Mouse (Mus musculus): ENCODE measurements around the gene Otog. TPM values are rescaled to one million over a fixed set of nuclear protein-coding genes. Genes with fewer than 3 reads are reported as not detected.

The Otog gene
- polyA plus RNA-seq, 1 experiment from 2014 or later, result 0.07 TPM

- WGBS, result 65% methylated on average over 18 of the region's 18 CpGs
These were observed 4.8 kb upstream of the Otog start for GRCm38 (mm10) chr7:46235948-46236347.

DNA sequence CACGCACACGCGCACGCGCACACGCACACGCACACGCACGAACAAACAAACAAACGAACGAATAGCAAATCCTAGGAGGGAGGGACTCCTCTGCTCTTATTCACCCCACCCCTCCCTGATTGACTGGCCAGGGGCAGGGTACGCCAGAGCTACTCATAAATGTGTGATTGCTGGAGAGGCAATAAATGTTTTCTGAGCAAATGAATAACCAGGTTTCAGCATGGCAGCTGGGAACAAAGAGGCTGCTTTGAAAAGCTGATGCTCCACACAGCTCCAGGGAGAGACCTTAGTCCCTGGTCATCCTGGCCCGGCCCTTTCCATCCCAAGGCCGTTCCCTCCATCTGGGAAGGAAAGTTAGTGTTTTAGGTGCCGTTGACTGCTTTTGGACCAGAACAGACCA lies 4.4 kb upstream of the Otog start:
- no peaks in the 10 kb centered on the region for H3K9me3 ChIP-seq
- H3K27me3 ChIP-seq (ENCODE audit: poor library complexity, severe bottlenecking), result peaks cover 25% of the 10 kb centered on the region
- WGBS, result 87% methylated on average over 15 of the region's 15 CpGs
- no peaks in the 10 kb centered on the region for H3K36me3 ChIP-seq (replicated peaks)
- DNase-seq (ENCODE audit: extremely low spot score, low spot score), result no peak
- peak overlapping the region; percentile 35; the same call in 1 of the 2 replicates for H3K27ac ChIP-seq
- H3K4me1 ChIP-seq, result peaks cover 41% of the 10 kb centered on the region
- no peak overlapping the region; the same call in 1 of the 2 replicates for H3K4me3 ChIP-seq

More at GRCm38 (mm10) chr7:46235948-46236347, 4.8 kb upstream of the Otog start:
- no peaks in the 10 kb centered on the region for H3K9me3 ChIP-seq
- no peaks in the 10 kb centered on the region for H3K36me3 ChIP-seq (replicated peaks)
- H3K27me3 ChIP-seq (ENCODE audit: poor library complexity, severe bottlenecking), result peaks cover 25% of the 10 kb centered on the region
- no peak overlapping the region; the same call in 1 of the 2 replicates for H3K4me3 ChIP-seq
- peak overlapping the region; percentile 35; the same call in 1 of the 2 replicates for H3K27ac ChIP-seq
- H3K4me1 ChIP-seq, result peaks cover 39% of the 10 kb centered on the region
- DNase-seq (ENCODE audit: extremely low spot score, low spot score), result no peak

GRCm38 (mm10) chr7:46237192-46237591 lies 3.6 kb upstream of the Otog start:
- WGBS, result 82% methylated on average over 7 of the region's 7 CpGs
- DNase-seq (ENCODE audit: extremely low spot score, low spot score), result no peak

DNA sequence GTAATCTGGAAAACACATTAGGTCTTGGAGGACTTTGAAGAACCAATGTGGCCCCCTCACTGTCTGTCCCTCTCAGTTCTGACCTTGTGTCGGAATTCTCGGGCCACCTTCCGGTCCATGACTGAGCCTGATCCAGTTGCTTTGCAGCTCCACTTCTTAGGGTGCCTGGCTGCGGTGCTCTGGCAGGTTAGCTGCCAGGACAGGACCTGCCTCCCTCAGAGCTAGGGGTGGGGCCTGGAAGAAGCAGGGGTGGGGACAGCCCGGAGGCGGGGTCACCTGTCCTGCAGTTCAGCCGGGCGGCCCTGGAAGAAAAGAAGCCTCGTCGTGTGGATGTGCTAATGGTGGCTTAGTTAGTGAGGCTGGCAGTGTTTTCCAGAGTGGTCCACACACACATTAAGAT lies 2.4 kb upstream of the Otog start, which contains the start of gene Ush1c:
Gene Ush1c, minus strand, starts transcription at position 158 of the 400 bp plus-strand sequence.
- no peak for DNase-seq (ENCODE audit: extremely low spot score, low spot score)
- H3K4me1 ChIP-seq, result peaks cover 41% of the 10 kb centered on the region
- H3K9me3 ChIP-seq, result no peaks in the 10 kb centered on the region
- peaks cover 25% of the 10 kb centered on the region for H3K27me3 ChIP-seq (ENCODE audit: poor library complexity, severe bottlenecking)
- no peaks in the 10 kb centered on the region for H3K36me3 ChIP-seq (replicated peaks)
- no peak within 1 kb of the TSS for H3K27ac ChIP-seq
- WGBS, result 20% methylated on average over 10 of the region's 10 CpGs
- no peak within 1 kb of the TSS for H3K4me3 ChIP-seq

More at GRCm38 (mm10) chr7:46237192-46237591, 3.6 kb upstream of the Otog start:
- Histone ChIP-seq H3K27me3 (ENCODE audit: poor library complexity, severe bottlenecking) (peaks cover 25% of the 10 kb centered on the region), H3K9me3 (no peaks in the 10 kb centered on the region), H3K4me3 (no peak overlapping the region), H3K4me1 (peaks cover 41% of the 10 kb centered on the region), H3K36me3 (replicated peaks) (no peaks in the 10 kb centered on the region), H3K27ac (no peak overlapping the region)

GRCm38 (mm10) chr7:46240091-46240490 lies 696 bp upstream of the Otog start:
- Histone ChIP-seq H3K36me3 (replicated peaks) (no peaks in the 10 kb centered on the region), H3K27ac (0 out of 2 replicates have a peak overlapping the region, but pooled peaks have one; percentile 22), H3K9me3 (no peaks in the 10 kb centered on the region), H3K27me3 (ENCODE audit: poor library complexity, severe bottlenecking) (peaks cover 25% of the 10 kb centered on the region), H3K4me3 (no peak overlapping the region), H3K4me1 (peaks cover 41% of the 10 kb centered on the region)
- DNase-seq (ENCODE audit: extremely low spot score, low spot score), result no peak
- WGBS, result 93% methylated on average over 4 of the region's 4 CpGs

GRCm38 (mm10) chr7:46246876-46247275 lies 6.1 kb downstream of the Otog start:
- no peak overlapping the region for H3K27ac ChIP-seq
- no peaks in the 10 kb centered on the region for H3K9me3 ChIP-seq
- no peaks in the 10 kb centered on the region for H3K36me3 ChIP-seq (replicated peaks)
- H3K27me3 ChIP-seq (ENCODE audit: poor library complexity, severe bottlenecking), result no peaks in the 10 kb centered on the region
- no peak for DNase-seq (ENCODE audit: extremely low spot score, low spot score)
- H3K4me1 ChIP-seq, result no peaks in the 10 kb centered on the region
- H3K4me3 ChIP-seq, result no peak overlapping the region

GRCm38 (mm10) chr7:46247606-46248005 lies 6.8 kb downstream of the Otog start:
- Histone ChIP-seq H3K36me3 (replicated peaks) (no peaks in the 10 kb centered on the region), H3K9me3 (no peaks in the 10 kb centered on the region), H3K4me3 (no peak overlapping the region), H3K4me1 (no peaks in the 10 kb centered on the region), H3K27ac (no peak overlapping the region), H3K27me3 (ENCODE audit: poor library complexity, severe bottlenecking) (no peaks in the 10 kb centered on the region)
- DNase-seq (ENCODE audit: extremely low spot score, low spot score), result no peak
- 83% methylated on average over 3 of the region's 3 CpGs for WGBS

- peaks cover 12% of the 10 kb centered on the region for H3K4me1 ChIP-seq
- 87% methylated on average over 4 of the region's 4 CpGs for WGBS
- DNase-seq (ENCODE audit: extremely low spot score, low spot score), result no peak
- H3K4me3 ChIP-seq, result no peak overlapping the region
- H3K27ac ChIP-seq, result 0 out of 2 replicates have a peak overlapping the region, but pooled peaks have one; percentile 2
- H3K36me3 ChIP-seq (replicated peaks), result no peaks in the 10 kb centered on the region
- no peaks in the 10 kb centered on the region for H3K9me3 ChIP-seq
- H3K27me3 ChIP-seq (ENCODE audit: poor library complexity, severe bottlenecking), result no peaks in the 10 kb centered on the region
These were observed 11.1 kb downstream of the Otog start for GRCm38 (mm10) chr7:46251841-46252240.

DNA sequence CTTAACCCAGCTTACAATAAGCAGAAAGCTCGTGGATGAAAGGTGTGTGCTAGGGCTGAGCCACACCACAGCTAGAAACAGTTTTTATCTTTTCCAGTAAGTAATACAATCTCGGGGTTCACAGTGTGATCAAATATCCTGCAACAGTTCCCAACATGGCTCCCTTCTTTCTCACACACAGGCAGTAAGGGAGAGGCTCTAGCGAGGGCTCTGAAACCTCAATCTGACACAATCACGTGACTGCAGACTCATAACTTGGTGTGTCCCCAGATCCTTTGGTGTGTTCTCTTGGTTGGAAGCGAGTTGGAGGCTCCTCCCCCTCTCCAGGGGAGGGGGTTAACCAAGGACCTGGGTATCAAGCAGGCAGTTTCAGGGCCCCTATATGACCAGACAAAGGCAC lies 35.4 kb downstream of the Otog start:
- 70% methylated on average over 5 of the region's 5 CpGs for WGBS
- Histone ChIP-seq H3K4me3 (no peak overlapping the region), H3K27me3 (ENCODE audit: poor library complexity, severe bottlenecking) (no peaks in the 10 kb centered on the region), H3K4me1 (no peaks in the 10 kb centered on the region), H3K9me3 (no peaks in the 10 kb centered on the region), H3K36me3 (replicated peaks) (no peaks in the 10 kb centered on the region), H3K27ac (no peak overlapping the region)
- no peak for DNase-seq (ENCODE audit: extremely low spot score, low spot score)

GRCm38 (mm10) chr7:46279946-46280345 lies 39.2 kb downstream of the Otog start:
- DNase-seq (ENCODE audit: extremely low spot score, low spot score), result peak; percentile 66
- Histone ChIP-seq H3K36me3 (replicated peaks) (no peaks in the 10 kb centered on the region), H3K27me3 (ENCODE audit: poor library complexity, severe bottlenecking) (peaks cover 12% of the 10 kb centered on the region; the same call in 1 of the 2 replicates), H3K27ac (no peak overlapping the region), H3K9me3 (no peaks in the 10 kb centered on the region), H3K4me1 (no peaks in the 10 kb centered on the region), H3K4me3 (no peak overlapping the region)
- 20% methylated on average over 6 of the region's 6 CpGs for WGBS

- H3K27ac ChIP-seq, result no peak overlapping the region
- peaks cover 12% of the 10 kb centered on the region; the same call in 1 of the 2 replicates for H3K27me3 ChIP-seq (ENCODE audit: poor library complexity, severe bottlenecking)
- H3K9me3 ChIP-seq, result no peaks in the 10 kb centered on the region
- H3K4me1 ChIP-seq, result no peaks in the 10 kb centered on the region
- DNase-seq (ENCODE audit: extremely low spot score, low spot score), result no peak
- no peaks in the 10 kb centered on the region for H3K36me3 ChIP-seq (replicated peaks)
- no peak overlapping the region for H3K4me3 ChIP-seq
These were observed 40.1 kb downstream of the Otog start for GRCm38 (mm10) chr7:46280896-46281295.

DNA sequence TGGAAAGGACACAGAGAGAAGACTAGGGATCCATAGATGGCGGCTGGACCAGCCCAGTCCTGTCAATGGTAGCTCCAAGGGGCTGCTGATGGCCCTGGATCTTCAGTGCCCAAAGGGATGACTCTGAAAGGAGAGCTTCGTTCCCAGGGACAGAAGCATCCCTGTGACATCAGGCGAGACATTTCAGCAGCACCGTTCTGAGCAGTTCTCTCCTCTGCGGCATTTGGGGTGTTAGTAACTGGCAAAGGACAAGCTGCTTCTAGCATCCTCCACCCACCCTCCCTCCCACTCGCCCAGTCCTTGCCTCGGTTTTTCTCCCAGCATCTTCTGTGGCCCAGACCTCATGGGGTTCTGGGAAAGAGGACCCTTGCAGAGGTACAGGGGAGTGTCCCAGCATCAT lies 41.5 kb downstream of the Otog start:
- no peak for DNase-seq (ENCODE audit: extremely low spot score, low spot score)
- Histone ChIP-seq H3K36me3 (replicated peaks) (no peaks in the 10 kb centered on the region), H3K4me1 (no peaks in the 10 kb centered on the region; the same call in 1 of the 2 replicates), H3K27me3 (ENCODE audit: poor library complexity, severe bottlenecking) (peaks cover 12% of the 10 kb centered on the region; the same call in 1 of the 2 replicates), H3K9me3 (no peaks in the 10 kb centered on the region), H3K27ac (no peak overlapping the region), H3K4me3 (no peak overlapping the region)
- WGBS, result 65% methylated on average over 7 of the region's 7 CpGs

- no peak for DNase-seq (ENCODE audit: extremely low spot score, low spot score)
- no peaks in the 10 kb centered on the region for H3K9me3 ChIP-seq
- peaks cover 16% of the 10 kb centered on the region for H3K27me3 ChIP-seq (ENCODE audit: poor library complexity, severe bottlenecking)
- WGBS, result 88% methylated on average over 10 of the region's 10 CpGs
- H3K36me3 ChIP-seq (replicated peaks), result no peaks in the 10 kb centered on the region
- no peaks in the 10 kb centered on the region; the same call in 1 of the 2 replicates for H3K4me1 ChIP-seq
- H3K27ac ChIP-seq, result no peak overlapping the region
- H3K4me3 ChIP-seq, result no peak overlapping the region
These were observed 42.9 kb downstream of the Otog start for GRCm38 (mm10) chr7:46283681-46284080.
